Mouse (Mus musculus) liver, postnatal 0 days (tissue): ENCODE measurements around the gene Ms4a4d. TPM values are rescaled to one million over a fixed set of nuclear protein-coding genes. Genes with fewer than 3 reads are reported as not detected.
"Not testable (repeated sequence)": the region's sequence is repeated elsewhere in the genome, so short reads cannot be mapped to it uniquely, and the experiment has no call there.

Experiments used
- ATAC-seq: fragments of 200-750 bp; cut with Nextera tagmentation; 2 replicates; pipeline ENCODE4 v1.8.0; 2017; ENCODE audit warnings: mild to moderate bottlenecking, moderate library complexity
- DNase-seq: peaks from one replicate; pipeline ENCODE4 v3.0.0-alpha.2; 2016
- H3K27ac ChIP-seq: fragments of 300-500 bp; sonication (generic); 2 replicates; pipeline ENCODE4 v1.5.1; 2014; ENCODE audit warnings: antibody characterized with exemption, moderate library complexity, mild to moderate bottlenecking, low read depth
- H3K27me3 ChIP-seq: fragments of 300-500 bp; sonication (generic); 2 replicates; pipeline ENCODE4 v1.6.1; 2014; ENCODE audit warnings: low read length, control low read depth, mixed read lengths; ENCODE audit not compliant: insufficient read depth
- H3K36me3 ChIP-seq: fragments of 300-500 bp; sonication (generic); replicated peaks from 2 replicates; pipeline ENCODE4 v1.6.1; 2014; ENCODE audit warnings: mild to moderate bottlenecking, control low read depth, low read length, moderate library complexity, mixed read lengths; ENCODE audit not compliant: insufficient read depth
- H3K4me1 ChIP-seq: fragments of 300-500 bp; sonication (generic); 2 replicates; pipeline ENCODE4 v1.6.1; 2014; ENCODE audit warnings: antibody characterized with exemption, mild to moderate bottlenecking, control low read depth; ENCODE audit not compliant: insufficient read depth
- H3K4me2 ChIP-seq: fragments of 300-500 bp; sonication (generic); 2 replicates; pipeline ENCODE4 v1.6.1; 2014; ENCODE audit warnings: low read depth, mild to moderate bottlenecking, low read length, moderate library complexity, mixed read lengths
- H3K4me3 ChIP-seq: fragments of 300-500 bp; sonication (generic); 2 replicates; pipeline ENCODE4 v1.5.1; 2014; ENCODE audit warnings: low read depth, low read length
- H3K9ac ChIP-seq: fragments of 300-500 bp; sonication (generic); replicated peaks from 2 replicates; pipeline ENCODE4 v1.6.1; 2014; ENCODE audit warnings: mild to moderate bottlenecking, moderate library complexity
- H3K9me3 ChIP-seq: fragments of 300-500 bp; sonication (generic); 2 replicates; pipeline ENCODE4 v1.6.1; 2016; ENCODE audit warnings: mild to moderate bottlenecking, control low read depth, low read length, mixed read lengths
- CTCF ChIP-seq: sonication (generic); IDR thresholded peaks from 2 replicates; pipeline ENCODE4 v1.5.1; 2016; ENCODE audit warnings: antibody characterized with exemption, low read depth
- EP300 ChIP-seq: IDR thresholded peaks from 2 replicates; pipeline ENCODE4 v1.6.1; 2016; ENCODE audit warnings: antibody characterized with exemption, low read depth, mild to moderate bottlenecking
- WGBS: fragments of 180-500 bp; shearing (Covaris S2); extraction: QIAGEN DNeasy Blood & Tissue Kit; methylation state at CpG from one replicate; pipeline ENCODE4 v1.1.7; 2014; ENCODE audit not compliant: insufficient replicate concordance; 5-methylcytosine and 5-hydroxymethylcytosine counted together
- polyA plus RNA-seq: library from polyadenylated mRNA; unstranded; fragments of >200 nt; fragmentation: Nextera tagmentation; extraction: Ambion mirVana; gene quantifications from 2 replicates; pipeline ENCODE4 v1.2.1, GENCODE M21; 2015

The Ms4a4d gene
- polyA plus RNA-seq: 1.5 and 1.7 TPM in 2 replicates

DNA sequence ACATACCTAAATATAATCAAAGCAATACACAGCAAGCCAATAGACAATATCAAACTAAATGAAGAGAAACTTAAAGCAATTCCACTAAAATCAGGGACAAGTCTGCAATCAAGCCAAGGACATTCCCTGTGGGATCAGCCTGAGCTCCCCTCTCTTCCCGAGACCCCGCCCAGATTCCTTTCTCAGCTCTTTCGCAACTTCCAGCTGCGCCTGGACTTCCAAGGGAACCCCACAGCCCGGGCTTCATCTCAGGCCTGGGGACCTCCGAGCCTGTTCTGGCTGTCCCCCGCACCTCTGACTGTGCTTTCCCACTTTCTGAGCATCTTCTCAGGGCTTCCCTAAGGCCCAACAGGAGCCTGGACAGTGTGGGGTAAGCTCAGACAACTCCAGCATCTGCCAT, at the start of gene Ms4a4d:
Gene Ms4a4d, plus strand, starts transcription at position 209 of the 400 bp plus-strand sequence.
- Histone ChIP-seq H3K27ac (no peak within 1 kb of the TSS), H3K27me3 (no peaks in the 10 kb centered on the region), H3K4me3 (no peak within 1 kb of the TSS), H3K9ac (no peak within 1 kb of the TSS), H3K36me3 (no peaks in the 10 kb centered on the region), H3K9me3 (no peaks in the 10 kb centered on the region), H3K4me1 (no peaks in the 10 kb centered on the region), H3K4me2 (no peak within 1 kb of the TSS)
- WGBS: 38% methylated on average over 7 of the region's 7 CpGs
- peak; percentile 19 for DNase-seq
- TF ChIP-seq EP300: no peak
- no peak for TF ChIP-seq CTCF
- no peak for ATAC-seq

DNA sequence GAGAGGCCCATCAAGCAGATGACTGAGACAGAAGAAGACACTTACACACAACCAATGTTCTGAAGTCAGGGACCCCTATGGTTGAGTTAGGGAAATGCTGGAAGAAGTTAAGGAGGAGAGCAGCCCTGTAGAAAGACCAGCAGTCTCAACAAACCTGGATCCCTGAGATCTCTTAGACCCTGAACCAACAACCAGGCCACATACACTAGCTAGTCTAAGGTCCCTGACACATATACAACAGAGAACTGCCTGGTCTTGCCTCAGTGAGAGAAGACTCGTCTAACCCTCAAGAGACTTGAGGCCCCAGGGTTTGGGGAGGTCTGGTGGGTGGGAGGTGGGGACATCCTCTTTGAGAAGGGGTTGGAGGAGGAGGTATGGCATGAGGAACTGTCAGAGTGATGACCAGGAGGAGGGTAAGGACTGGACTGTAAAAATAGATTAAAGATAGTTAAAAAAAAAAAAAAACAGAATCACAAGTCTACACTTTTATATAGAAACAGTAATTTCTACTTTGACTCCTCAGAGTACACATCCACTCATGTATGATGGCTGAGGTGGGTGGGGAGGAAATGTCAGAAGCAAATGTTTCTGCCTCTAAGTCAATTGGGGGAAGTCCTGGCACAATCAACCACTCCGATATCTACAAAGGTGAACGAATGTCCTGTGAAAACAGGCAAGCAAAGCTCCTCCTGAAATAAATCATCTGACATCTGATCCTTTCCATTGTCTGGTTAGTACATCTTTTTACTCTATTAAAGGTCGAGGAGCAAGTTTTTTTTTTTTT, 45.0 kb upstream of the Ms4a4d start:
- no peak for DNase-seq
- Histone ChIP-seq H3K4me1 (no peaks in the 10 kb centered on the region; the same call in 1 of the 2 replicates), H3K4me3 (no peak overlapping the region), H3K9me3 (no peaks in the 10 kb centered on the region), H3K27me3 (no peaks in the 10 kb centered on the region), H3K27ac (no peak overlapping the region), H3K9ac (no peak overlapping the region), H3K4me2 (no peak overlapping the region), H3K36me3 (no peaks in the 10 kb centered on the region)
- TF ChIP-seq CTCF (no peak), EP300 (no peak)
- 58% methylated on average over 4 of the region's 4 CpGs for WGBS
- ATAC-seq: no peak

DNA sequence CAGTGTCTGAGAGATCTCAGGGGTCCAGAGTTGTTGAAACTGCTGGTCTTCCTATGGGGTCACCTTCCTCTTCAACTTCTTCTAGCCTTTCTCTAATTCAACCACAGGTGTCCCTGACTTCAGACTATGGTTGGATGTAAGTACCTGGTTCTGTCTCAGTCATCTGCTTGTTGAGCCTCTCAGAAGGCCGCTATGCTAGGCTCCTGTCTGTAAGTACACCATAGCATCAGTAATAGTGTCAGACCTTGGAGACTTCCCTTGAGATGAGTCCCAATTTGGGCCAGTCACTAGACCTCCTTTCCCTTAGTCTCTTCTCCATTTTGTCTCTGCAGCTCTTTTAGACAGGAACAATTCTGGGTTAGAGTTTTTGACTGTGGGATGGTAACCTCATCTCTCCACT, 43.9 kb upstream of the Ms4a4d start:
- Histone ChIP-seq H3K9me3 (no peaks in the 10 kb centered on the region), H3K4me3 (no peak overlapping the region), H3K9ac (no peak overlapping the region), H3K4me2 (no peak overlapping the region), H3K27me3 (no peaks in the 10 kb centered on the region), H3K4me1 (no peaks in the 10 kb centered on the region; the same call in 1 of the 2 replicates), H3K36me3 (no peaks in the 10 kb centered on the region), H3K27ac (no peak overlapping the region)
- TF ChIP-seq EP300: no peak
- no peak for TF ChIP-seq CTCF
- 77% methylated on average over 1 of the region's 1 CpGs for WGBS
- ATAC-seq (no peak), DNase-seq (no peak)

DNA sequence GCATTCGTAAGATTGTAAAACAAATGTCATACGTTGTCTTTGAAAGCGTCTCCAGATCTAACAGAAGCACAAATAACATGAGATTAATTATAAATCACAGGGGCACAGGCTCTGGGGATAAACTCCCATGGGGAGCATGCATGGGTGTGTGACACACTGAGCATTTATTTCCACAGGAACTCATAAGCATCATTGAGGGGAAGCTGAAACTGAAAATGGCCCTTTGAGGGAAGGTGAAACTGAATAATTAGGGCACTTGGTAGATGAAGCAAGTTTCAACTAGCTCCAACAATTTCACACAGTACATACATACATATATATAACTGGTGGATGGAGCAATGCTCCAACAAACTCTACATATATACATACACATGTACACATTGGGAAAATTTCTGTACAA, 42.1 kb upstream of the Ms4a4d start:
- Histone ChIP-seq H3K4me2 (no peak overlapping the region), H3K9me3 (no peaks in the 10 kb centered on the region), H3K9ac (no peak overlapping the region), H3K4me1 (no peaks in the 10 kb centered on the region; the same call in 1 of the 2 replicates), H3K36me3 (no peaks in the 10 kb centered on the region), H3K27me3 (no peaks in the 10 kb centered on the region), H3K27ac (no peak overlapping the region), H3K4me3 (no peak overlapping the region)
- TF ChIP-seq EP300 (no peak), CTCF (no peak)
- 67% methylated on average over 3 of the region's 3 CpGs for WGBS
- no peak for DNase-seq
- ATAC-seq: no peak

DNA sequence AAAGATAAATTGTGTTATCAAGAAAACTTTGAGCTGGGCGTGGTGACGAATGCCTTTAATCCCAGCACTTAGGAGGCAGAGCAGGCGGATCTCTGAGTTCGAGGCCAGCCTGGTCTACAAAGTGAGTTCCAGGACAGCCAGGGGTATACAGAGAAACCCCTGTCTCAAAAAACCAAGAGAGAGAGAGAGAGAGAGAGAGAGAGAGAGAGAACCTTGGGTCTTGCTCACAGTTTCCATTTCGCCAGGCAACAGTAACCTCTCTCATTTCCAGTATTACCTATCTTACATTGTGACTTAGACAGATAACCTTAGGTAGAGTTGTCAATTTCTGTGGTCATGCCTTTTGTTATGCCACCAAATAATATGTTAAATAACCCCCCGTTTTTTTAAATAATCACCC, 40.2 kb upstream of the Ms4a4d start:
- no peak for ATAC-seq

DNA sequence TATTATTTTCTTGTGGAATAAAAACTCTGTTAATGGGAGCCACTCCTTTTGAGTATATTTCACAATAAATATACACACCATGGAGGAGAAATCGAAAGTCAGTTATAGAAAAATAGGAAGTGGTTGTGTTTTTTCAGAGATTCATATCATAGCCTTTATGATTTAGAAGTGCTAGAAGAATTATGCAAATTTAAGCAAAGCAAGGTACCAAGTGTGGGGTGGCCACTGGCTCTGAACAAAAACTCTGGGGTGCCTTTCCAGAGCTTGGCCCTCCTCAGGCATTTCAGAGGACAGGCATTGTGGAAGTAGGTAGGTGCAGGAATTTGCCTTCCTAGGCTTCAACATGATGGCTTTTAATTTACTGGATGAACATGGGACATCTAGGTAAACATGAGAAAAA, 39.3 kb upstream of the Ms4a4d start:
- ATAC-seq, H3K4me2 ChIP-seq, H3K27me3 ChIP-seq, DNase-seq, H3K4me1 ChIP-seq, H3K9ac ChIP-seq, H3K9me3 ChIP-seq, H3K36me3 ChIP-seq, H3K4me3 ChIP-seq, H3K27ac ChIP-seq: not testable (repeated sequence)
- WGBS: 41% methylated on average over 1 of the region's 1 CpGs

More for the DNA sequence above, 40.2 kb upstream of the Ms4a4d start:
- no peaks in the 10 kb centered on the region for H3K4me1 ChIP-seq
- WGBS: 77% methylated on average over 6 of the region's 6 CpGs
- H3K27ac ChIP-seq: no peak overlapping the region
- no peak overlapping the region for H3K9ac ChIP-seq
- no peak overlapping the region for H3K4me2 ChIP-seq
- DNase-seq: no peak
- no peak overlapping the region for H3K4me3 ChIP-seq
- TF ChIP-seq CTCF (no peak), EP300 (no peak)
- H3K27me3 ChIP-seq: no peaks in the 10 kb centered on the region
- no peaks in the 10 kb centered on the region for H3K9me3 ChIP-seq
- no peaks in the 10 kb centered on the region for H3K36me3 ChIP-seq
